Mouse (Mus musculus) embryo, embryonic 9.5 days (tissue): Measurements from ENCODE around the gene Fbxw8.
A peak's percentile ranks its signal among the peaks of the same experiment; 100 is the strongest.

Source experiments
- DNase-seq: peaks from one replicate; pipeline ENCODE4 v3.0.0-alpha.2; 2017; ENCODE audit errors: extremely low spot score

Gene Fbxw8

GRCm38 (mm10) chr5:118044907-118045306 lies 110.4 kb downstream of the Fbxw8 start:
- DNase-seq, result no peak

GRCm38 (mm10) chr5:118043761-118044160 lies 111.5 kb downstream of the Fbxw8 start:
- DNase-seq, result no peak

- DNase-seq, result no peak
These were observed 112.7 kb downstream of the Fbxw8 start for GRCm38 (mm10) chr5:118042599-118042998.

- no peak for DNase-seq
These were observed 116.0 kb downstream of the Fbxw8 start for GRCm38 (mm10) chr5:118039241-118039668.

- peak; percentile 32 for DNase-seq
These were observed 117.3 kb downstream of the Fbxw8 start for GRCm38 (mm10) chr5:118037798-118038484.

GRCm38 (mm10) chr5:118036888-118037797 lies 118.1 kb downstream of the Fbxw8 start:
- no peak for DNase-seq

GRCm38 (mm10) chr5:118035786-118036185 lies 119.5 kb downstream of the Fbxw8 start:
- DNase-seq, result no peak

- DNase-seq, result no peak
These were observed 120.6 kb downstream of the Fbxw8 start for GRCm38 (mm10) chr5:118034632-118035031.

GRCm38 (mm10) chr5:118033740-118034139 lies 121.5 kb downstream of the Fbxw8 start:
- no peak for DNase-seq

GRCm38 (mm10) chr5:118033328-118033727 lies 121.9 kb downstream of the Fbxw8 start:
- DNase-seq, result no peak

- no peak for DNase-seq
These were observed 123.8 kb downstream of the Fbxw8 start for GRCm38 (mm10) chr5:118031508-118031907.

GRCm38 (mm10) chr5:118031059-118031458 lies 124.2 kb downstream of the Fbxw8 start:
- no peak for DNase-seq

- DNase-seq, result no peak
These were observed 125.1 kb downstream of the Fbxw8 start for GRCm38 (mm10) chr5:118030022-118030675.

- DNase-seq, result no peak
These were observed 125.8 kb downstream of the Fbxw8 start for GRCm38 (mm10) chr5:118029420-118029819.

- DNase-seq, result peak; percentile 28
These were observed 126.2 kb downstream of the Fbxw8 start for GRCm38 (mm10) chr5:118029035-118029408.

- no peak for DNase-seq
These were observed 126.9 kb downstream of the Fbxw8 start for GRCm38 (mm10) chr5:118028191-118029034.

GRCm38 (mm10) chr5:118027698-118028190 lies 127.5 kb downstream of the Fbxw8 start, which contains the start of gene Tesc:
TSS of gene Tesc (plus strand) at chr5:118027743.
- DNase-seq, result peak; percentile 22

GRCm38 (mm10) chr5:118027101-118027697 lies 128.1 kb downstream of the Fbxw8 start:
- DNase-seq, result peak; percentile 22

- peak; percentile 21 for DNase-seq
These were observed 128.9 kb downstream of the Fbxw8 start for GRCm38 (mm10) chr5:118026343-118026742.

- no peak for DNase-seq
These were observed 129.4 kb downstream of the Fbxw8 start for GRCm38 (mm10) chr5:118025880-118026279.

GRCm38 (mm10) chr5:118023053-118023452 lies 132.2 kb downstream of the Fbxw8 start:
- DNase-seq, result no peak
